Mouse (Mus musculus): ENCODE measurements at regions not wholly inside any gene's neighbourhood (a gene's known extent, or its start where the extent isn't known, plus 50 kb on each side); places are given as distances from the start of the nearest gene placed in this dataset.

DNA sequence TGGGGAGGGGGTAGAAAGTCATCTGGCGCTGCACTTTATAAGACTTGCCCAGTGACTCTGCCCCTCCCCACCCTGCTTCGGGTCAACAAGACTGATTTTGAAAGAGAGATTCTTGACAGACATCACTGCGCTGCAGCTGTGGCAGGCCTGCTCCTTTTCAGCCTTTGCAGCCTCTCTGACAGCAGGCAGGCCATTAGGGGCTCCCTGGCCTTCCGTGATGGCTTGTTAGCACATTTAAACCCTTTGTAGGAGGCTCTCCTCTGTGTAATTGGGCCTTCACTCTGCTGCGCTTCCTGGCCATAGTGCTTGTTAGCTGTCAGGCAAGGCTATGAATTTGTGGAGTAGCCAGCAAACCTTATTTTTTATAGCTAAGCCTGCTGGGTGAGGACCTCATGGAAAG lies 232.3 kb upstream of the Wscd1 start:
- DNase-seq: no peak

DNA sequence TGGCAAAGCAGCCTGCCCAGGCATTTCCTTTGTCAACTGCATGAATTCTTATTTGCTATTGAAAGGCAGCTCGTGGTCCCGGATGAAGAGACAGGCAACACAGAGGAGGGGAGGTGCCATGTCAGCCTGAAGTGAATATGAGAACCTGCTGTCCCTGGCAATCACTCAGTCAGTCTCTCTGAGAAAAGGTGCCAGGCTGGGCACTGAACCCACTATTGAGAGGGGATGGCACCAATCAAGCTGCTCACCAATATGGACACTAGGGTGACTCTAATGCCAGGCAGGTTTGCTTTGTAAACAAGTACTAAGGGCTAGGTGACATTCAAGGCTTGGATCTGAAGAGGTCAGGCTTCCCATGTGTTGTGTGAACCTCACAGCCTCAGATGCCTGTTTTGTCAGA lies 222.0 kb upstream of the Wscd1 start:
- DNase-seq: no peak

DNA sequence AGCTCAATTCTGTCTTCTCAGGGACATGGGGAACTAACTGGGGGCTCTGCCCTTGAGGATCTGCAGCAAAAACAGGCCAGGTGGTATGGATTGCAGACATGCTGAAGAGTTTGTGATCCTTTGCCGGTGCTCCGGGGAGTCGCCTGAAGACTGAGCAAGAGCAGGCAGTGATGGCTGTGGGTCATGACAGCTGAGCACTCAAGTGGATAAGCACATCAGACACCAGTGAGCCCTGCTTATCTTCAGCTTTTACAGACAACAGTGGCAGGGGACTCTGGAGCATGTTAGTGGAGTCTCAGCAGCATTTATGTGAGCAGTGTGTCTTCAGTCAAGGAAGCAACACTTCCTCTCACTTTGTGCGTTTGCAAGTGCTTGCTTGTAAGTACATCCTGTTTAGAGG lies 221.1 kb upstream of the Wscd1 start:
- DNase-seq: no peak

GRCm38 (mm10) chr11:71541178-71541845 lies 208.4 kb upstream of the Wscd1 start:
- peak in 1 of 2 experiments; percentile 8 for DNase-seq

GRCm38 (mm10) chr11:71557412-71557811 lies 192.3 kb upstream of the Wscd1 start:
- DNase-seq: no peak

DNA sequence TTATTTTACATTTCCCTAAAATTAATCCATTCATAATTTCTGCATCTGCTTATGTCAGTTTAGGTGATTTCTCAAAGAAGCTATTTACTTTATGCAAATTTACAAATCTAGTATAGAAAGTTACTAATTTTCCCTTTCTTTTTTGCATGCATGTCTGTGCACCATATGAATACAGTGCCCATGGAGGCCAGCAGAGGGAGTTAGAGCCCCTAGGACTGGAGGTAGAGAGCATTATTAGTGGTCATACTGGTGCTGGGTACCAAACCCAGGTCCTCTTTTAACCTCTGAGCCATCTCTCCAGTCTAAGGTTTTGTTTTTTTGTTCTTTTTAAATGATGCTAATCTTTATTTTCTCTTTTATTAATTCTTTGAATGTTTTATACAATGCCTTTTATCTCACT lies 184.9 kb upstream of the Wscd1 start:
- no peak for DNase-seq

DNA sequence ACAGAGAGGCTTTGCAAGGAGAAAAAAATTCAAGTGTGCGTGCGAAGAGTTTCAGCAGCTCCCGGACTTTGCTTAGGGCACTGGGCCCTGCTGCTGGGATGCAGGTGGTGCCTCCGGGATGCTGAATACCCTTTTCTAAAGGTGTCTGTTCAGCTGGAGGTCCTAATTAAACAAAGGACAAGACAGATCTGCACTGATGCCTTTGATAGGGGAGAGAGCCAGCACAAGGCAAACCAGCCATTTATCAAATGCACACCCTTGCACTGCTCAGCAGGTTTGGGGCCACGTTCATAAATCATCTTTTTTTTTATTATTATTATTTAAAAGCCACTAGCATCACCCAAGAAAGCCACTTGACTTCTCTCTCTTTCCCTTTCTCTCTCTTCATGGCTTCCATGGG lies 172.9 kb upstream of the Wscd1 start:
- DNase-seq: no peak

DNA sequence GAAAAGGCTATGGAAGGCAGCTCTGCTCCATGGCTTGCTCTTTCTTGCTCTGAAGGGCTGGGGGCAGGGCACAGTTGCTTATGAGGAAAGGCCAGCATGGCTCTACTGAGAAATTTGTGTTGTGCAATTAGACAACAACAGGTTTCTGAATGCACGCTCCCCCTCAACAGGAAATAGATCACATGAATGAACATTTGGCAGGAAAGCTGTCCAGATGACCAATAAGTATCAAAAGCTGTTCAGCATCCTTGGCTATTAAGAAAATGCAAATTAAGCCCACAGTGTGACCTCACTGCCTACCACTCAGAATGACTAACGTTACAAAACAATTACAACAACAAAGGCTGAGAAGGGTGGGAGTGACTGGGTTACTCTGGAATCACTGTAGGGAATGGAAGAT lies 167.9 kb upstream of the Wscd1 start:
- no peak for DNase-seq

GRCm38 (mm10) chr11:71591014-71591413 lies 158.7 kb upstream of the Wscd1 start:
- no peak for DNase-seq

- DNase-seq: peak; percentile 23 to 35
Observed at GRCm38 (mm10) chr11:71594250-71594847, 155.4 kb upstream of the Wscd1 start.

GRCm38 (mm10) chr11:71597709-71598108 lies 152.0 kb upstream of the Wscd1 start:
- DNase-seq: no peak

- DNase-seq: no peak
Observed at GRCm38 (mm10) chr11:71610782-71611181, 138.9 kb upstream of the Wscd1 start.

DNA sequence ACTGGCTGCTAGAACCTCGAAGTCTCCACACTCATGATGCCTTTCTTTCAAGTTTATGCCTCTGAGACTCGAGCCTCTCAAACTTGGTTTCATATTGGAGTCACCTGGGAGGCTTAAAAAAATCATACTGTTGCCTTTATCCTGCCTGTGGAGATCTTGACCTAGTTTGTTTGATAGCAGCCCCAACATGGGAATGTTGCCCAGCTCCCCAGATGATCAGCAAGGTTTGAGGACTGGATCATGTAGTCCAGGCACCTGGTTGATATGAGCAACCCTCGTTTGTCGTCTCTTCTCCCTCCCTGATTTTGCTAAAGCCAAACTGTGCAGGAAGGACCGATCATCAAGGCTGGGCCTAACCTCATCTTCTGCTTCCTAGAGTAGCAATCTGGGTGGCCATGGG lies 134.2 kb upstream of the Wscd1 start:
- peak; percentile 31 to 32 for DNase-seq

DNA sequence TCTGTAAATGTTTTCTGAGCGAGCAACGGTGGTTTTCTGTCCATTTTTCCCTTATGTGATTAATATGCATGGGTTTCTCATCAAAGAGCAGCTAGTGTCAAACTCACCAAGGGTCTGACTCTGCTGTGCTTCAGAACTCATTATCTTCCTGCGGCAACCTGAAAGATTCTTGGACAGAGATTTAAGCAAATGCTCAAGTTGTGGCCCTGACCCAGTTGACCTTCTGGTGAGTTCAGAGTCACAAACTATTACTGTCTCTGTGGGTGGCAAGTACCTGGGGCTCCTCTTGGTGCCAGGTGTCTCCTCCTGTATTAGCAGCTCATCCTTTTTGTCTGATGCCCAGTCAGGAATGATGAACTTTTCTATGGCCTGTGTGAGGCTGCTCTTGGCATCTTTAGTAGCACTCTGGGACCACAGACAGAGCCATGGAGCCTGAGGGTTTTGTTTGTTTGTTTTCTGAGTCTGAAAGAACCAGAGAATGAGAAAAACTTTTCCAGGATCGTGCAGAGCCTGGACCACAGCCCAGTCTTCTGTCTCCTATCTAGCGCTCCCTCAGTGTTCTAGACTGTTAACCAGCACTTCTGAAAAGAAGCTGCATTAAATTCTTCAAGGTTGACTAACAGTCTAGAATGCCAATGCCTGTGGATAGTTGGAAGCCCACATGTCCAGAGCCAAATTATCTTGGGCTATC lies 124.1 kb upstream of the Wscd1 start:
- DNase-seq: no peak

DNA sequence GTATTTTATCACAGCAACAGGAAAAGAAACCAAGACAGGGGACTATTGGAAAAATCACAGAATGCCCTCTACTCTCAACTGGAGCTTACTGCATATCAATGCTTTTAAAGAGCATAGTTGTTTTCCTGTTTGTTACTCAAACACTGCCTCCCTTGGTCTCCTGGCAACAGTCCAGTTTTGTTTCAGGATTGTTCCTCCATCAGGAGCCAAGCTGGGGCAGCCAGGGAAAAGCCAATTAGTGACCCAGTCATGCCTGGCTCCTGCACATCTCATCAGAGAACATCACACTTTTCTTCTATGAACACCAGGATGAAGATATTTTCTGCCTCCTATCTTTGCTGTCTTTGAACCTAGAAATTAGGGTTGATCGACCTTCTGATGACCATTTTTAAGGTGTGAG lies 113.6 kb upstream of the Wscd1 start:
- DNase-seq: no peak

GRCm38 (mm10) chr11:71636785-71637184 lies 112.9 kb upstream of the Wscd1 start:
- DNase-seq: peak; percentile 39 to 53

DNA sequence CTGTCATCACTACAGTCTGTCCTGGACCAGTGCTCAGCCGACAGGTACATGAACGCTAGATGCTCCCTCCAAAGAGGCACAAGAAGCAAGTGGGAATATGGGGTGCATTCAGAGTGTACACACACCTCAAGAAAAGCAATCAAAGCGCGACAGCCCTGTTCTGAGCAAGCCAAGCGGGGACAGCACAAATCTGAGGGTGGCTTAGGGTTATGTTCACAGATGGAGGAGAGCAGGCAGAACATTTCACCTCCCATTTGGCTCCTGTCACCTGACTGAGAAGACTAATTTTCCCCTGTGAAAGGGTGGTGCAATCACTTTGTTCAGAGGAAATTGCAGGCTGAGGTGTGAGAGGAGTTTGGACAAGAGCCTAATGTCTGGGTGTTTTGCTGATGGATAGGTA lies 106.8 kb upstream of the Wscd1 start:
- DNase-seq: no peak

- no peak for DNase-seq
Observed at GRCm38 (mm10) chr11:71651756-71652380, 97.9 kb upstream of the Wscd1 start.

GRCm38 (mm10) chr11:71652381-71652775 lies 97.3 kb upstream of the Wscd1 start:
- no peak for DNase-seq

- no peak for DNase-seq
Observed at GRCm38 (mm10) chr11:71658346-71658745, 91.4 kb upstream of the Wscd1 start.

- DNase-seq: peak; percentile 27 to 30
Observed at GRCm38 (mm10) chr11:71670111-71671050, 79.3 kb upstream of the Wscd1 start.

DNA sequence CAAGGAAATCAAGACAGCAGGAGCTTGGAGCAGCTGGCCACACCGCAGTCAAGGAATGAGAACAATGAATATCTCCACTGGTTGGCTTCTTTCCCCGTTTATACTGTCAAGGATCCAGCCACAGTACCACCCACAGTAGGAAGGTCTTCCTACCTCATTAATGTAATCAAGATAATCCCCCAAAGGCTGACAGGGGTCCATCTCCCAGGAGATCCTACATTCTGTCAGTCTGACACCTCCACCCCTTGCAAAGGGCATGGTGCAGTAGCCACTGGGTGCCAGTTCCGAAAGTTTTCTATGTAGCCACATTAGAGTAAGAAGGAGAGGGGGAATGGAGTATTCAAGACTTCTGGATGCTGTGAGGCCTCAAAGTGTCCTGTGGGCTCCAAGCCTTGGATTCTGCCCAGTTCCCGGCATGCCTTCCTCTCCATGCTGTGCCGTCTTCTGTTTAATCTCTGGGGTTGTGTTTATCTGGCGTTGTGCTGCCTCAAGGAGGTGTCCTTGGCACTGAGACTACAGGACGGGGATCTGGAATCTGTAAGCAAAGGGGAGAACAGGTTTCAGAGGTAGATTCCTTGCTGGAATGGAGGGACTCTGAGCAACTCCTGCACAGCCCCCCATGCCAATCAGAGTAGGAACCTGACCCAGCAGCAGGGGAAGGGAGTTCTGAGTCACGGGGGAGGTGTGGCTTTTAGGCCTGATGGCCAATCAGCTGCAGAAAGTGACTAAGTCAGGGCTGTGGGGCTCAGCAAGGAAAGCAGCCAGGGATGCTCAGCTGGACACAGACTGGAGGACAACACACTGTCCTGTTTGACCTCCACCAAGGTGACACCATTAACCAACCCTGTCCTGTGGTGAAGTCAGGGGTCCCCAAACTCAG lies 77.3 kb upstream of the Wscd1 start:
- DNase-seq: peak; percentile 54 to 55
